Mouse (Mus musculus) layer of hippocampus, adult 9-11 months (tissue): ENCODE data around the gene Ncstn.

Experiments used
- DNase-seq: peaks from one replicate; pipeline ENCODE4 v3.0.0; 2022

Ncstn gene

GRCm38 (mm10) chr1:172026201-172026901, 56.2 kb downstream of the Ncstn start:
- no peak for DNase-seq

GRCm38 (mm10) chr1:172025201-172025904, 57.2 kb downstream of the Ncstn start:
- no peak for DNase-seq

GRCm38 (mm10) chr1:172024140-172024895, 58.3 kb downstream of the Ncstn start:
- DNase-seq: no peak

GRCm38 (mm10) chr1:172019863-172020521, 62.6 kb downstream of the Ncstn start:
- DNase-seq: no peak

GRCm38 (mm10) chr1:172019339-172019738, 63.3 kb downstream of the Ncstn start:
- DNase-seq: no peak

GRCm38 (mm10) chr1:172018336-172019311, 64.0 kb downstream of the Ncstn start:
- no peak for DNase-seq

GRCm38 (mm10) chr1:172017517-172018070, 65.0 kb downstream of the Ncstn start:
- no peak for DNase-seq

GRCm38 (mm10) chr1:172016660-172017516, 65.7 kb downstream of the Ncstn start:
- DNase-seq: no peak

- no peak for DNase-seq
Observed at GRCm38 (mm10) chr1:172016031-172016430, 66.6 kb downstream of the Ncstn start.
